Mouse (Mus musculus) olfactory bulb, adult 2 months (tissue): Measurements from ENCODE around the gene Scamp3. TPM values are rescaled to one million over a fixed set of nuclear protein-coding genes. Genes with fewer than 3 reads are reported as not detected.
A peak's percentile ranks its signal among the peaks of the same experiment; 100 is the strongest.
"Not testable (repeated sequence)": the region's sequence is repeated elsewhere in the genome, so short reads cannot be mapped to it uniquely, and the experiment has no call there.

ENCODE experiments used
- H3K27ac ChIP-seq: fragments of 200-500 bp; 2 replicates; pipeline ENCODE4 v1.5.1; 2012; ENCODE audit warnings: low read depth, low read length; ENCODE audit not compliant: insufficient read depth
- H3K4me1 ChIP-seq: fragments of 200-500 bp; 2 replicates; pipeline ENCODE4 v1.6.1; 2012; ENCODE audit warnings: low read length; ENCODE audit not compliant: control insufficient read depth, insufficient read depth
- H3K4me3 ChIP-seq: fragments of 200-500 bp; 2 replicates; pipeline ENCODE4 v1.5.1; 2012; ENCODE audit warnings: mild to moderate bottlenecking, low read depth, low read length, moderate library complexity; ENCODE audit not compliant: insufficient read depth
- CTCF ChIP-seq: fragments of 200-500 bp; IDR thresholded peaks from 2 replicates; pipeline ENCODE4 v1.5.1; 2012; ENCODE audit warnings: low read depth, mild to moderate bottlenecking, low read length, moderate library complexity; ENCODE audit not compliant: insufficient read depth
- POLR2A ChIP-seq: fragments of 200-500 bp; IDR thresholded peaks from 2 replicates; pipeline ENCODE4 v1.6.1; 2012; ENCODE audit warnings: mild to moderate bottlenecking, low read depth, low read length, moderate library complexity; ENCODE audit not compliant: insufficient read depth
- WGBS: fragments of 180-500 bp; shearing (Covaris S2); methylation state at CpG from one replicate; pipeline ENCODE4 v1.1.7; 2018; 5-methylcytosine and 5-hydroxymethylcytosine counted together
- polyA plus RNA-seq: library from polyadenylated mRNA; stranded (reverse); fragments of >200 nt; gene quantifications from 2 replicates; pipeline ENCODE4 v1.2.4, GENCODE M21; 2012; ENCODE audit warnings: low replicate concordance; ENCODE audit not compliant: missing spikeins, insufficient read depth, insufficient read length

The Scamp3 gene
- polyA plus RNA-seq, 1 experiment: not detected

DNA sequence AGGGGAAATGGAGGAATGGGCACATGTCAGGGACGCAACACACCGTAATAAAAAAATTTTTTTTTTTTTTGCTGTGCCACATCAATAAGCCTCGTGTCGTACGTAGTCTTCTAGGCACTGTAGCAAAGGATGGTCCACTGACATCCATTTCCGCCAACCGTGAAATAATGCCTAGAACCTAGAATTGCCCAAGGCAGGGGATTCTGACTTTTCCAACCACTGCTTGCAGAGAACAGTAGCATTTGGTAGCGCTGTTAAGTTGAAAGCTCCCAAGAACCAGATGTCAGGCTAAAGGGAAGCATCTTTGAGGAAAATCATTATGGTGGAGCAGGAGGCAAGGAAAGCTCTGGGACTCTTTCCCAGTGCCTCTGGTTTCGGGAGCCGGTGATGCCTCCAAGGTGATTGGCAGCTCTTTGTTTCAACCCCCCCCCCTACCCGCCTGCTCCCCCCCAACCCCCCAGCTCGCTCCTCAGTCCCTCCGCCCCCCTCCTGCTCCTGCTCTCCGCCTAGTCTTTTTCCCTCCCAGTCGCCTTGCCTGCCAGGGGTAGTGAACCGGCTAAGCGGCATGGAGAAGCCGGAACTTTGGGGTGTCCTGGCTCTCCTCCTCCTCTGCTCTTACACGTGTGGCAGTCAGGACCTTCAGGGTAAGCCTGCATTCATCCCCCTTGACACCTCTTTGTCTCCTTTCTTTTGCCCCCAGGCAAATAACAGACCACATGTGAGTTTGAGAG is 37.6 kb downstream of the Scamp3 start, which contains the start of gene Thbs3:
Thbs3 (plus strand) TSS at position 500 of the 731 bp plus-strand sequence.
- H3K4me1 ChIP-seq: peaks cover 9% of the 10 kb centered on the region
- TF ChIP-seq CTCF: no peak
- no peak for TF ChIP-seq POLR2A
- WGBS: 1% methylated on average over 19 of the region's 19 CpGs
- peak within 1 kb of the TSS; percentile 76 for H3K4me3 ChIP-seq
- peak within 1 kb of the TSS; percentile 48 for H3K27ac ChIP-seq

DNA sequence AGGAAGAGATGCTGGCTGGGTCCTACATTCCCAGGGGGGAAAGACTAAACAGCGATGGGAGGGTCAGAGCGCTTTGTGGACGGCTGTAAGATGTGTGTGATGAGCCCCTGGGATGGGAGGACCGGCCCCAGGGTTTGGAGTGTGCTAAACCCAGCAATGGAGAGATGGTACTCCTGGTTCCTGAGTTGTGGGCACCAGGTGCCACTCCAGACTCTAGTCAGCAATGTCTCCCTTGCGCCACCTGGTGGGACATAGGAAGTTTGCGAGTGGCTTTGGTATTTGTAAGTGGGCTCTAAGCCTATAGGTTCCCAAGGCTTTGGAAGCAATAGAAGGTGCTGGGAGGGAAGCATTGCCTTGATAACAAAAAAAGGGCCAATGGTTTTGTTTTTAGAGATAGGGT is 38.6 kb downstream of the Scamp3 start:
- 1% methylated on average over 6 of the region's 6 CpGs for WGBS
- Histone ChIP-seq H3K4me1 (peaks cover 9% of the 10 kb centered on the region), H3K4me3 (no peak overlapping the region), H3K27ac (no peak overlapping the region)
- TF ChIP-seq POLR2A (no peak), CTCF (peak; percentile 42; the same call in 1 of the 2 replicates)

DNA sequence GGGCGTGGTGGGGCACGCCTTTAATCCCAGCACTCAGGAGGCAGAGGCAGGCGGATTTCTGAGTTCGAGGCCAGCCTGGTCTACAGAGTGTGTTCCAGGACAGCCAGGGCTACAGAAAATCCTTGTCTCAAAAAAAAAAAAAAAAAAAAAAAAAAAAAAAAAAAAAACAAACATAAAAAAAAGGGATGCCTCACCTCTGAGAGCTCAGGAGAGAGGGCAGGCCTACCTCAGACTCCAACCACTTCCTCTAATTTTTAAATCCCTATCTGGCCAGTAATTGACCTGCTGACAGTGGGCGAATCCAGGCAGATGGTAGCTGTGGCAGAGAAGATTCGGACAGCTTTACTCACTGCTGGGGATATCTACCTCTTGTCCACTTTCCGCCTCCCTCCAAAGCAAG is 39.1 kb downstream of the Scamp3 start:
- not testable (repeated sequence) for H3K27ac ChIP-seq, H3K4me3 ChIP-seq, H3K4me1 ChIP-seq
- WGBS: 61% methylated on average over 7 of the region's 7 CpGs

DNA sequence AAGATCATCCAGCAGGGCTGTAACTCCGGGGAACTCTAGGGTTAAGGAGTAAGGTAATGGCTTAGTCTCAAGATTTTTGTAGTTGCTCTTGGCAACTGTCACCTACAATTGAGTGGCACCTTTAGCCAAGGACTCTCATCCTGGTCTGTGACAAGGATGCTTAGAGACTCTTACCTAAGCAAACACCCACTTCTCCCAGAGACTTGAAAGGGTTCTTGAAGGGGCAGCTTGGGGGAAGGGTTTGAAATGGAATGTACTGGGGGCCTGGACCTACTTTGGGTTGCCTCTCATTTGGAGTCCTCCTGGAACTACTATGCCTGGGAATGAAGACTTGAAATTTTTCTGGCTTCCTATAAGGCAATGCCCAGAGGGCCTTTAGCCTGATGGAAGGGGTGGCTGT is 41.0 kb downstream of the Scamp3 start:
- no peak overlapping the region for H3K27ac ChIP-seq

DNA sequence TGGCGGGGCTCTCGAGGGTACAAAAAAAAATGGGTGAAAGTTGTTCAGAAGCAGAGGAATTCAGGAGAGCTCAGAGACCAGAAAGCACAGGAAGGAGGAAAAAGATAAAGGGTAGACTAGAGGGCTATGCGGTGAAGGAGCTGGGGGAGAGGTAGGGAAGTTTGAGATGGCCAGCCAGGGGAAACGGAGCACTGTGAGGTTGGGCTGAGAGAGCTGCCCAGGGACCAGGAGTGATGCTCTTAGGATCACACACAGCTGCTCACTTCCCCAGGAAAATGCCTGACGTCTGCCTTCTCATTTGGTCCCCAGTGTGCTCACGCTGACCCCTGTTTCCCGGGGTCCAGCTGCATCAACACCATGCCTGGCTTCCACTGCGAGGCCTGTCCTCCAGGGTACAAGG is 42.3 kb downstream of the Scamp3 start:
- TF ChIP-seq CTCF: no peak
- no peak for TF ChIP-seq POLR2A
- peaks cover 25% of the 10 kb centered on the region for H3K4me1 ChIP-seq
- no peak overlapping the region for H3K4me3 ChIP-seq
- WGBS: 62% methylated on average over 8 of the region's 8 CpGs
- H3K27ac ChIP-seq: no peak overlapping the region

More for the DNA sequence above, 41.0 kb downstream of the Scamp3 start:
- peaks cover 14% of the 10 kb centered on the region for H3K4me1 ChIP-seq
- 51% methylated on average over 1 of the region's 1 CpGs for WGBS
- no peak overlapping the region for H3K4me3 ChIP-seq
- TF ChIP-seq POLR2A (no peak), CTCF (no peak)

DNA sequence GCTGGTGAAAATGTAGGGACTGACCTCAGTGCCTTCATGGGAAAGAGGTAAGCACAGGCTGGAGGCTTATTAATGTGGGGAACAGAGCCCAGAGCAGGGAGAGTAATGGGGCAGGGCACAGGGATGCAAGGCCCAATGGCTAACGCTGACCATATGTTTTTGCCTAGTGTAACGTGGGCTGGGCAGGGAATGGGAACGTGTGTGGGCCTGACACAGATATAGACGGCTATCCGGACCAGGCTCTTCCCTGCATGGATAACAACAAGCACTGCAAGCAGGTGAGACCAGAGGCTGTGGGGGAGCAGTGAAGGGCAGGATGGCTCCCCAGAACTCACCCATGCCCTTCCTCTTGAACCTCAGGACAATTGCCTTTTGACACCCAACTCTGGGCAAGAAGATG is 43.9 kb downstream of the Scamp3 start:
- WGBS: 70% methylated on average over 5 of the region's 5 CpGs
- no peak for TF ChIP-seq POLR2A
- TF ChIP-seq CTCF: no peak
- Histone ChIP-seq H3K4me3 (no peak overlapping the region), H3K27ac (no peak overlapping the region), H3K4me1 (peaks cover 32% of the 10 kb centered on the region)

DNA sequence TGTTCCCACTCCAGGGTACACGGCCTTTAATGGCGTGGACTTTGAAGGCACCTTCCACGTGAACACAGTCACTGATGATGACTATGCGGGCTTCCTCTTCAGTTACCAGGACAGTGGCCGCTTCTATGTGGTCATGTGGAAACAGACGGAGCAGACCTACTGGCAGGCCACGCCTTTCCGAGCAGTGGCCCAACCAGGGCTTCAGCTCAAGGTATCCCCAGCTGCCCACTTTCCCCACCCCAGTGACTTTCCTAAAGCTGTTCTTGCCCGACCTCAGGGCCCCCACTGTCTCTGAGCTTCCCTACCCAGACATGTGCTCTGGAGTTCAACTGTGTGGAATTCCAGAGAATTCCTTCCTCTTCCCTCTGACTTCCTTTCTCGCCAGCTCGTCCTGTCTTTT is 47.5 kb downstream of the Scamp3 start:
- Histone ChIP-seq H3K27ac (peak overlapping the region; percentile 92), H3K4me1 (peaks cover 52% of the 10 kb centered on the region), H3K4me3 (peak overlapping the region; percentile 45)
- WGBS: 44% methylated on average over 11 of the region's 11 CpGs
- TF ChIP-seq CTCF (no peak), POLR2A (no peak)

DNA sequence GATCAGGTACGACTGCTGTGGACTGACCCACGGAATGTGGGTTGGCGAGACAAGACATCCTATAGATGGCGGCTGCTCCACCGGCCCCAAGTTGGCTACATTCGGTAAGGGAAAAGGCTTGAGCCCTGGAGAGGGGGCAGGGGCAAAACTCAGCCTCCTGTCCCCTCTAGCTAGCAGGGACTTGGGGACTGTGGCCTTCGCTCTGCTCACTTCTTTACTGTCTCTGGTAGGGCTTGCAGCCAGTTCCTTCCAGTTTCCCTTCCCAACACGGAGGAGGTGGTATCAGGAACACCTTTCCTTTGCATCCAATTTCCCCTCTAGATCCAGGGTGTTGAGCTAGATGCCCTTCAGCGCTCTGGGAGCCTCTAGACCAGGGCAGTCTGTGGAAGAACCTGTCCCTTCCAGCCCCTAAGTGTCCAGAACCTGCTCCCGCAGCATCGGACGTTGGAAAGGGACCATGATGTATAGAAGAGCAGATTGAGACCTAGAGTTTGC is 48.1 kb downstream of the Scamp3 start:
- peak overlapping the region; percentile 92 for H3K27ac ChIP-seq
- no peak for TF ChIP-seq POLR2A
- TF ChIP-seq CTCF: no peak
- peak overlapping the region; percentile 45 for H3K4me3 ChIP-seq
- H3K4me1 ChIP-seq: peaks cover 52% of the 10 kb centered on the region
- WGBS: 34% methylated on average over 12 of the region's 12 CpGs

DNA sequence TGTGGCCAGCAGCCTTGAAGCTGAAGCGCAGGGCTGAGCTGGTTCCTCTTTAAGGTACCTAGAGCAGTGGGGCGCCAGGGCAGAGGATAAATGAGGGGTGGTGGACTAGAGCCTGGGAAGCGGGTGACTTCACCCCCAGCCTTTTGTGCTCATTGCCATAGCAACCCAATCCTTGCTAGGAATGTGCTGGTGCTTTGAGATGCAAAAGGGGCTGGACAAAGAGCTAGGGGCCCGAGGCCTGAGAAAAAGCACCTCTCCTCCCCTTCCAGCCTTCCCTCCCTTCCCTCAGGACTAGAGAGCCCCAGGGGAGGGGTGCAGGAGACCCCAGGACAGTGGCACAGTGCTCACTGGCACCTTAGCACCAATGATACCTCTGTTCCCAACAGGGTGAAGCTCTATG is 48.6 kb downstream of the Scamp3 start:
- H3K27ac ChIP-seq: peak overlapping the region; percentile 92
- H3K4me1 ChIP-seq: peaks cover 52% of the 10 kb centered on the region
- WGBS: 21% methylated on average over 4 of the region's 4 CpGs
- 0 out of 2 replicates have a peak, but pooled peaks have one; percentile 28 for TF ChIP-seq POLR2A
- TF ChIP-seq CTCF: no peak
- peak overlapping the region; percentile 45 for H3K4me3 ChIP-seq
